Mouse (Mus musculus): ENCODE results near the gene Mr1. TPM values are rescaled to one million over a fixed set of nuclear protein-coding genes. Genes with fewer than 3 reads are reported as not detected.
A peak's percentile ranks its signal among the peaks of the same experiment; 100 is the strongest.

The Mr1 gene
- polyA plus RNA-seq, 1 experiment from 2014 or later: 3.1 TPM

- no peaks in the 10 kb centered on the region for H3K27me3 ChIP-seq (ENCODE audit: control insufficient read depth, insufficient read depth, low read length)
- H3K9ac ChIP-seq (ENCODE audit: low read length): no peak overlapping the region
- WGBS: 70% methylated on average over 5 of the region's 5 CpGs
- H3K4me3 ChIP-seq (ENCODE audit: low read depth, low read length): no peak overlapping the region
- H3K4me2 ChIP-seq (ENCODE audit: low read depth, severe bottlenecking): no peak overlapping the region
- peaks cover 13% of the 10 kb centered on the region for H3K4me1 ChIP-seq (ENCODE audit: control insufficient read depth, insufficient read depth, low read length)
- H3K27ac ChIP-seq (replicated peaks; ENCODE audit: low read depth, low read length): no peak overlapping the region
- ATAC-seq (ENCODE audit: insufficient number of reproducible peaks, low FRiP score, low TSS enrichment, low read depth): no peak
- H3K9me3 ChIP-seq (ENCODE audit: control insufficient read depth, low read length): no peaks in the 10 kb centered on the region
- no peaks in the 10 kb centered on the region for H3K36me3 ChIP-seq (ENCODE audit: control insufficient read depth, insufficient read depth, low read length)
- no peak for DNase-seq (ENCODE audit: low spot score)
These were observed 38.8 kb downstream of the Mr1 start for GRCm38 (mm10) chr1:155107843-155108242.

GRCm38 (mm10) chr1:155106310-155106709 lies 40.3 kb downstream of the Mr1 start:
- no peak for ATAC-seq (ENCODE audit: insufficient number of reproducible peaks, low FRiP score, low TSS enrichment, low read depth)
- no peak overlapping the region for H3K27ac ChIP-seq (replicated peaks; ENCODE audit: low read depth, low read length)
- H3K4me1 ChIP-seq (ENCODE audit: control insufficient read depth, insufficient read depth, low read length): peaks cover 11% of the 10 kb centered on the region
- no peaks in the 10 kb centered on the region for H3K36me3 ChIP-seq (ENCODE audit: control insufficient read depth, insufficient read depth, low read length)
- H3K4me2 ChIP-seq (ENCODE audit: low read depth, severe bottlenecking): no peak overlapping the region
- no peaks in the 10 kb centered on the region for H3K9me3 ChIP-seq (ENCODE audit: control insufficient read depth, low read length)
- H3K9ac ChIP-seq (ENCODE audit: low read length): no peak overlapping the region
- no peaks in the 10 kb centered on the region for H3K27me3 ChIP-seq (ENCODE audit: control insufficient read depth, insufficient read depth, low read length)
- 96% methylated on average over 1 of the region's 1 CpGs for WGBS
- no peak overlapping the region for H3K4me3 ChIP-seq (ENCODE audit: low read depth, low read length)
- DNase-seq (ENCODE audit: low spot score): no peak

GRCm38 (mm10) chr1:155103991-155104390 lies 42.6 kb downstream of the Mr1 start:
- Histone ChIP-seq H3K27ac (replicated peaks; ENCODE audit: low read depth, low read length) (no peak overlapping the region), H3K4me3 (ENCODE audit: low read depth, low read length) (no peak overlapping the region), H3K4me1 (ENCODE audit: control insufficient read depth, insufficient read depth, low read length) (peaks cover 5% of the 10 kb centered on the region), H3K27me3 (ENCODE audit: control insufficient read depth, insufficient read depth, low read length) (no peaks in the 10 kb centered on the region), H3K9ac (ENCODE audit: low read length) (no peak overlapping the region), H3K4me2 (ENCODE audit: low read depth, severe bottlenecking) (no peak overlapping the region), H3K36me3 (ENCODE audit: control insufficient read depth, insufficient read depth, low read length) (no peaks in the 10 kb centered on the region), H3K9me3 (ENCODE audit: control insufficient read depth, low read length) (no peaks in the 10 kb centered on the region)
- DNase-seq (ENCODE audit: low spot score) (no peak), ATAC-seq (ENCODE audit: insufficient number of reproducible peaks, low FRiP score, low TSS enrichment, low read depth) (no peak)
- WGBS: 92% methylated on average over 5 of the region's 5 CpGs

- H3K4me1 ChIP-seq (ENCODE audit: control insufficient read depth, insufficient read depth, low read length): no peaks in the 10 kb centered on the region
- DNase-seq (ENCODE audit: low spot score) (no peak), ATAC-seq (ENCODE audit: insufficient number of reproducible peaks, low FRiP score, low TSS enrichment, low read depth) (no peak)
- H3K27ac ChIP-seq (replicated peaks; ENCODE audit: low read depth, low read length): no peak overlapping the region
- no peaks in the 10 kb centered on the region for H3K9me3 ChIP-seq (ENCODE audit: control insufficient read depth, low read length)
- no peak overlapping the region for H3K4me2 ChIP-seq (ENCODE audit: low read depth, severe bottlenecking)
- no peaks in the 10 kb centered on the region for H3K36me3 ChIP-seq (ENCODE audit: control insufficient read depth, insufficient read depth, low read length)
- no peaks in the 10 kb centered on the region for H3K27me3 ChIP-seq (ENCODE audit: control insufficient read depth, insufficient read depth, low read length)
- WGBS: 67% methylated on average over 4 of the region's 4 CpGs
- H3K9ac ChIP-seq (ENCODE audit: low read length): no peak overlapping the region
- no peak overlapping the region for H3K4me3 ChIP-seq (ENCODE audit: low read depth, low read length)
These were observed 44.0 kb downstream of the Mr1 start for GRCm38 (mm10) chr1:155102631-155103030.

- peak within 1 kb of the TSS; percentile 73 for H3K27ac ChIP-seq (replicated peaks; ENCODE audit: low read depth, low read length)
- ATAC-seq (ENCODE audit: insufficient number of reproducible peaks, low FRiP score, low TSS enrichment, low read depth) (peak; percentile 97), DNase-seq (ENCODE audit: low spot score) (peak; percentile 99)
- peak within 1 kb of the TSS; percentile 83 for H3K4me2 ChIP-seq (ENCODE audit: low read depth, severe bottlenecking)
- H3K4me1 ChIP-seq (ENCODE audit: control insufficient read depth, insufficient read depth, low read length): 0 out of 2 replicates have a peak, but pooled peaks cover 3% of the 10 kb centered on the region
- under 1% methylated on average over 40 of the region's 40 CpGs for WGBS
- peak within 1 kb of the TSS; percentile 97 for H3K9ac ChIP-seq (ENCODE audit: low read length)
- no peaks in the 10 kb centered on the region for H3K27me3 ChIP-seq (ENCODE audit: control insufficient read depth, insufficient read depth, low read length)
- no peaks in the 10 kb centered on the region for H3K9me3 ChIP-seq (ENCODE audit: control insufficient read depth, low read length)
- H3K4me3 ChIP-seq (ENCODE audit: low read depth, low read length): peak within 1 kb of the TSS; percentile 98
- H3K36me3 ChIP-seq (ENCODE audit: control insufficient read depth, insufficient read depth, low read length): no peaks in the 10 kb centered on the region
These were observed 47.2 kb downstream of the Mr1 start, which contains the start of gene Ier5 for GRCm38 (mm10) chr1:155099280-155099848. Ier5 (minus strand) TSS chr1:155099636.

- peak; percentile 77 for ATAC-seq (ENCODE audit: insufficient number of reproducible peaks, low FRiP score, low TSS enrichment, low read depth)
- peak overlapping the region; percentile 83 for H3K4me2 ChIP-seq (ENCODE audit: low read depth, severe bottlenecking)
- peak overlapping the region; percentile 98 for H3K4me3 ChIP-seq (ENCODE audit: low read depth, low read length)
- peak overlapping the region; percentile 97 for H3K9ac ChIP-seq (ENCODE audit: low read length)
- WGBS: under 1% methylated on average over 80 of the region's 93 CpGs
- peak overlapping the region; percentile 73 for H3K27ac ChIP-seq (replicated peaks; ENCODE audit: low read depth, low read length)
- peak; percentile 69 for DNase-seq (ENCODE audit: low spot score)
- no peaks in the 10 kb centered on the region for H3K36me3 ChIP-seq (ENCODE audit: control insufficient read depth, insufficient read depth, low read length)
- 0 out of 2 replicates have a peak, but pooled peaks cover 3% of the 10 kb centered on the region for H3K4me1 ChIP-seq (ENCODE audit: control insufficient read depth, insufficient read depth, low read length)
- H3K27me3 ChIP-seq (ENCODE audit: control insufficient read depth, insufficient read depth, low read length): no peaks in the 10 kb centered on the region
- H3K9me3 ChIP-seq (ENCODE audit: control insufficient read depth, low read length): no peaks in the 10 kb centered on the region
These were observed 47.9 kb downstream of the Mr1 start for GRCm38 (mm10) chr1:155098486-155099279.

- Histone ChIP-seq H3K36me3 (ENCODE audit: control insufficient read depth, insufficient read depth, low read length) (no peaks in the 10 kb centered on the region), H3K27ac (replicated peaks; ENCODE audit: low read depth, low read length) (no peak overlapping the region; the same call in 1 of the 2 replicates), H3K4me1 (ENCODE audit: control insufficient read depth, insufficient read depth, low read length) (peaks cover 7% of the 10 kb centered on the region; the same call in 1 of the 2 replicates), H3K9ac (ENCODE audit: low read length) (peak overlapping the region; percentile 97), H3K4me3 (ENCODE audit: low read depth, low read length) (peak overlapping the region; percentile 98), H3K9me3 (ENCODE audit: control insufficient read depth, low read length) (no peaks in the 10 kb centered on the region), H3K4me2 (ENCODE audit: low read depth, severe bottlenecking) (peak overlapping the region; percentile 83), H3K27me3 (ENCODE audit: control insufficient read depth, insufficient read depth, low read length) (no peaks in the 10 kb centered on the region)
- ATAC-seq (ENCODE audit: insufficient number of reproducible peaks, low FRiP score, low TSS enrichment, low read depth): no peak
- WGBS: under 1% methylated on average over 33 of the region's 33 CpGs
- peak; percentile 55 for DNase-seq (ENCODE audit: low spot score)
These were observed 48.6 kb downstream of the Mr1 start for GRCm38 (mm10) chr1:155097931-155098485.

GRCm38 (mm10) chr1:155097354-155097753 lies 49.3 kb downstream of the Mr1 start:
- peak overlapping the region; percentile 83 for H3K4me2 ChIP-seq (ENCODE audit: low read depth, severe bottlenecking)
- H3K27ac ChIP-seq (replicated peaks; ENCODE audit: low read depth, low read length): no peak overlapping the region
- no peaks in the 10 kb centered on the region for H3K27me3 ChIP-seq (ENCODE audit: control insufficient read depth, insufficient read depth, low read length)
- no peaks in the 10 kb centered on the region for H3K36me3 ChIP-seq (ENCODE audit: control insufficient read depth, insufficient read depth, low read length)
- no peaks in the 10 kb centered on the region for H3K9me3 ChIP-seq (ENCODE audit: control insufficient read depth, low read length)
- H3K9ac ChIP-seq (ENCODE audit: low read length): no peak overlapping the region
- WGBS: 37% methylated on average over 6 of the region's 6 CpGs
- ATAC-seq (ENCODE audit: insufficient number of reproducible peaks, low FRiP score, low TSS enrichment, low read depth): no peak
- H3K4me3 ChIP-seq (ENCODE audit: low read depth, low read length): peak overlapping the region; percentile 98
- H3K4me1 ChIP-seq (ENCODE audit: control insufficient read depth, insufficient read depth, low read length): peaks cover 13% of the 10 kb centered on the region; the same call in 1 of the 2 replicates
- no peak for DNase-seq (ENCODE audit: low spot score)

Measured in limb, embryonic 11.5 days (tissue).